Mouse (Mus musculus): ENCODE data around the gene Ampd2. TPM values are rescaled to one million over a fixed set of nuclear protein-coding genes. Genes with fewer than 3 reads are reported as not detected.

Gene Ampd2
- total RNA-seq, 2 experiments from 2014 or later, result 16.7 to 16.9 TPM

DNA sequence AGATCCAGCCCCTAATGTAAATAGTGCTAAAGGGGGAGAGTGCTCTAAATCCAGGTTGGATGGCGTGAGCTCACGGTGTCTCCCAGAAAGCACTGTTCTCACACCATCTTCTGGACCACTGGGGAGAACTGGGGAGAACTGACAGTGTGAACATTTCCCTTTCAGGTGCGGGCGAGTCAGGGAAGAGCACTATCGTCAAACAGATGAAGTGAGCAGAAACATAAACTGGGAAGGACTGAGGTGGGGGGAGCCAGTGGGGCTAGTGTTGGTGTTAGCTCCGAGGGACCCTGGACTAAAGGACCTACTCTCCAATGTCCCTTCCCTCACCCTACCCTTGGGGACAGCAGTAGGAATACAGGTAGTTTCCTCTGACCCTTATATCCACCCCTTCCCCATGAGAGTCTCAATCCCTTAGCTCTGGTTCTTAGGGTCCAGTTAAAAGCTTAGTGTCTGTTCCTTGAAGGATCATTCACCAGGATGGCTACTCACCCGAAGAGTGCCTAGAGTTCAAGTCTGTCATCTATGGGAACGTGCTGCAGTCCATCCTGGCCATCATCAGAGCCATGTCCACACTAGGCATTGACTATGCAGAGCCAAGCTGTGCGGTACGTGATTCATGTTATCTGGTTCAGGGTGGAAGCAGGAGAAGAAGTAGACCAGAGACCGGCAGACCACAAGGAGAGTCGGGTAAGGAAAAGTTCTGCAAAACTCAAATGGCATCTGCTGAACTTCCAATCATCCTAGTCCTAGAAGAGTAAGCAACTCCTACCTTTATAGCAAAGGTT lies 8.7 kb upstream of the Ampd2 start:
- DNase-seq, result no peak

DNA sequence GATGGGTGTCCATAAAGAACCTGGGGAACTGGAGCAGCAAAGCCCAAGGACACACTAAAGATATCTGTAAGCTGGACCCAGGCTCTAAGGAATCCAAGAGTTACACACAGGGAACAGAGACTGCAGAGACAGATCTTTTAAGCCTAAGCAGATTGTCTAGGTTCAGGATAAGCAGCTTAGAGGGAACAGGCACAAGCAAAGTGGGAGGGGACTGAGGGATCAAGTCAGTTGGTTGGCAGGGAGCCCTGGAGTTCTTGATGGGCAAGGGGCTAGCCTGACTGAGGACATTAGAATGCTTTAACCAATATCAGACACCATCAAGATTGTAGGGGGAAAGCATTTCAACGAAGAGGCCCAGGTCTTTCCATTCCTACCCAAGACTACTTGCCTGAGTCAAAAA lies 7.7 kb upstream of the Ampd2 start:
- DNase-seq, result no peak

DNA sequence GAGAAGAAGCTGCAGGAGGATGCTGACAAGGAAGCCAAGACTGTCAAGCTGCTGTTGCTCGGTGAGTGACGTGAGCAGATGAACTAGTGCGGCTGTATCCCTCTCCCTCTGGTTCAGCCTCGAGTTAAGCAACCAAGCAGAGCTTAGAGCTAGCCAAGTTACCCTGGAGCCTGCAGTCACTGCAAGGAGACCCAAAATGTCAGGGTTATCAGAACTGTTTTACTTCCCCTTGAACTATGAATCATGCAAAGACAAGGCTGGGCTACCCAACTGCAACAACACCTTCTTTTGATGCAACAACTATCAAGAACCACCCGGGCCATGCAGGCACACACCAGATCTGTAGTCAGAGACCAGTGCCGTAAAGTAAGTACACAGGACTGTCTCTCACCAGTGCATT lies 6.9 kb upstream of the Ampd2 start:
- no peak for DNase-seq

DNA sequence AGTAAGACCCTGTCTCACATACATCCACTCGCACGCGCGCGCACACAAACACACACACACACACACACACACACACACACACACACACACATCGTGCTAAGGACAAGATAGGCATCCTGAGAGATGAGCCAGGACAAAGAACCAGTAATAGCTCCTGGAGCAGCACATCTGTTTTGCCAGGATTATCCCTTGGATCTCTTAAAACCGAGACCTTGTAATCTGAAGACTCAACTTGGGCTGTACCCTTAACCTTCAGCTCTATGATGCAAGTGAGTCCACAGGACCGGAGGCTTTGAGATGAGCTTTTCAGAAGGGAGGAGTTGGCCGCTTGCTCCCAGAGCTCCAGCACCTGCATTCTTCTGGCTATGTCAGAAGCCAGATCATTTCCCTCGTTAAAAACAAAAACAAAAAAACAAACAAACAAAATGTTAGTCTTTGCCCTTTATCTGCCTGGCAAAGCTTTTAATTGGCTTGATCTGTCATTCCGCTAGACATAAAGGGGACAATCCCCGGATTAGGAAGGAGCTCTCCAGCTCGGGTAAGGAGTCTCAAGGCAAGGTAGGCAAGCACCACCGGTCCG lies 6.2 kb upstream of the Ampd2 start, which contains the start of gene Gnat2:
TSS of gene Gnat2 (plus strand) at position 254 of the 580 bp plus-strand sequence.
- DNase-seq, result no peak

DNA sequence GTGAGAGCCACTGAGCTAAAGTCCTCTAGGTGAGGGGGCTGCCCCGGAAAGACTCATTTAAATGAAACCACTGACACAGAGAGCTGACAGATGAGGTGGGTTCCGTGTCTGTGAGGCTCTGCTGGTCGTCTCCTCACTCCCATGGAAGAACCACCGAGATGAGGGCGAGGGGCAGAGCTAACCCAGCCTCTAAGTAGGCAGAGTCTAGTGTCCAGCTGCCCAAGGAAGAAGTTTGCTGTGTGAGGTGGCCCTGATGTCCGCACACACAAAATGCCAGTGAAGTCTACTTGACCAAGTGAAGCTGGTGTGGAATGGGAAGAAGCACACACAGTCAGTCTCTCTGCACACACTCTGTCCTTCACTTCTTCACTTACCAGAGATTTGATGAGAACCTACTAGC lies 5.6 kb upstream of the Ampd2 start:
- DNase-seq, result no peak

DNA sequence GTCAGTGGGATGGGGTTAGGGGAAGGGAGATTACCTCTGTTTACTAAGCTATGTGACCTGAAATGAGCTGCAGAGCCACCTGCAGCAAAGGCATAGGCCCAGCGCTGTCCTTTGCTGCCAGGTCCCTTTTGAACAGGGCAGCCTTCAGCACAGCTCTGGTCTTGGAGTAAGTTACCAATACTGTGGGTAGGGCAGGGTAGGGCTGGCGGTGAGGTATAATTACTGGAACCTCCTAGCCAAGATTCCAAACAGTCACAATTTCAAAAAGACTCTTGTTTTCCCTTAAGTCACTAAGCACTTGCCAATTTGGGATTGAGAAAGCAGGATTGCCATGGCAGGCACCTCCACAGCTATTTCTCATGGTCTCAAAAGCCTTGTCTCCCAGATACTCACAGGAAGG lies 4.1 kb upstream of the Ampd2 start:
- DNase-seq, result no peak

DNA sequence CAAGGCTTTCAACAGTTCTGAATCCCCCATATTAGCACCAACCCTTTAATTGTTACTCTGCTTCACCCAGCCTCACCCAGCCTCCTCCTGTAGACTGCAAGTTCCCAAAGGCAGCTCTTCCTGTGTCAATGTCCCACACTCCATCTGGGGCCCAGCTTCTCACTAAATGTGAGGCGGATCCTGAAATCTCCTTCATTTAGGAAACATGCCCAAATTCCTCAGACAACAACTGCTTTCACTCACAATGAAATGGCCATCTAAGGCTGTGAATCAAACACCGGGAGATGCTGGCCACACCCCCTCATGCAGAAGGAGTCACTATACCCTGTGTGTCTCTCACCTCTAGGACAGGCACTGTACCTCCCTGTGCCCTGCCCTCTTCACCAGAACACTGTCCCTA lies 3.5 kb upstream of the Ampd2 start:
- no peak for DNase-seq

DNA sequence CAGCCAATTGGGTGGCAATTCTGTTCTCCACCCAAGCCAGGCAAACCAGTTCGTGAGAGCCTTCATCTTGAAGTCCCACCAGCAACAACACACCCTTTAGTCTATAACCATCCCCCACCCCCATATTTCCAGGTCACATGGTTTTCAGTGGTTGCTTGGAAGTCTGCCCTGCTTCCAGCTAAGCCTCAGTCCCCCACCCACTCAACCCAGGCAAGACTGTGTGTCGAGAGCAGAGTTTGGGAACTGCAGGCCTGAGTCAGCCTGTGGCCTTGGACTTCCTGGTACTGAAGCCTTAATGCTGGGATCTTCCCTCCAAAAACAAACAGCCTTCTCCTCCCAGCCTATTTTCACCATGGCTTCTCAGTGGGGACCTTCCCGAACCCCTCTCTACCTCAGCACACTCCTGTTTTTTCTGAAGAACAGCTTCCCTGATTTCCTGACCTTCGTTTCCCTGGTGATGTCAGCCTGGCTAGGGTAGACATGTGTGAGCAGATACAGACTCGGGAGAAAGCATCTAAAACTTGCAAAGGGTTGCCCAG lies 2.5 kb upstream of the Ampd2 start:
- no peak for DNase-seq

DNA sequence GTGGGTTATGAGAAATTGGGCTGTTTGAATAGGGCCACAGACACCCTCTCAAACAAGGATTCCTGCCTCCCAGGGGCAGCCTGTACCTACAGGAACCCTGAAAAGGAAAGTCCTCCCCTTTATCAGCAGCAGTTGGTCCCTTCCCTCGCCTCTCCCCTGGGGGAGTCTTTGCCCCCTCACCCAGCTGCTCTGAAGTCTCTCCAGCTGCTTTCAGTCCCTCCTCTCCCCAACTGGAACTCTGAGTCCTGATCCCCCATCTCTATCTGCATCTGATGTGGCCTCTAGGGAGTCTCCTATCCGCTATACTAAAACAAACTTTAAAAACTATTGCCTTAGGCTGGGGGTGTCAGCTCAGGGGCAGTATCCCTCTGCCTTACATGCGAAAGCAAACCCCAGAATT lies 878 bp upstream of the Ampd2 start:
- no peak for DNase-seq

DNA sequence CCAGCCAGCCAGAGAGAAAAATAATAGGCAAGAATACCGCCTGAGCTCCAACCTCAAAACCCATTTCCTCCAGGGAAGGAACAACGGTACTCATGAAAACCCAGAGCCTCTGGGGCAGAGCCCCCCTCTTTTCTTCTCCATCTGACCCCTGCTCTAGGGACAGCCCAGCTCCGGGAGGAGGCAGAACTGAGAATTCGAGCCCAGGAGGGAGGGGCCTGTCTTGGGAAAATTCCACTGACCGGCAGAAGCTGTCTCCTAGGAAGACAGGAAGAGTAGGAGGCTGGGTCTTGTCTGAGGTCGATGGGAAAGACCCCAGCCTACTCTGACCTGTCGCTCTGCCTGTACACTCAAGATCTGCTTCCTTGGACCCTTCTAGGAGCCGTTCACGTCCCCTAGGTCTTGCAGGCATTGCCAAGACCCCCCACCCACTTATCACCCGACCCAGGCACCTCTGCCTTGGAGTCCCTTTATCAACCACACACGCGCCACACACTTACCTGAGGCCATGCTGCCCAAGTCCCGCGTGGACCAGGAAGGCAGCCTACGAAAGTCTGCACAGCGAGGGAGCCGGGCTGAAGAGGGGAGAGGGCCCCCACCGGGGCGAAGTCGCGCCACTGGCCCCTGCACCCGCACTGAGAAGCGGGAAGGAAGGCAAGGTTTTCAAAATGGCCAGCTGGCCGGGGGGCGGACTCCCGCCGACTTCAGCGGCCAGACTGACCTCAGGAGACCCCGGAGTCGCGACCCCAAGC lies 556 bp downstream of the Ampd2 start:
- DNase-seq, result peak; percentile 84

DNA sequence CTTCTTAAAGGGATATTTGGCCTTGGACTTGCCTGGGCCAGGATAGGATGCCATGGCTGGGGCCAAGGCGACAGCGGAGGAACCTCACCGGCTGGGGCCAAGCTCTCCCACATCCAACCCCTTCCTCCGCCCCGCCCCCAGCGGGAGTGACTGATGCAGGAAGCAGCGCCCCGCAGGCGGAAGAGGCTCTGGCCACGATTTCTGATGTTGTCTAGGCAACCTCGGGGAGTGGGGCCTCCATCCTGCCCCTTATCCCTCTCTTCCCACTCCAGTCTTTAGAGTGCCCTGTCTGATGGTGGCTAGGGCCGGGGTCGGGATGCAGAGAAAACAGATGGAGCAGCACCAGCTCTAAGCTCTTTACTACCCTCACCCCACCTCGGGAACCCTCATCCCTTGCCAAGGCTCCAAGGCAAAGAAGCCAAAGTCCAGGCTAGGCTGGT lies 1.1 kb downstream of the Ampd2 start:
- DNase-seq, result peak; percentile 95

DNA sequence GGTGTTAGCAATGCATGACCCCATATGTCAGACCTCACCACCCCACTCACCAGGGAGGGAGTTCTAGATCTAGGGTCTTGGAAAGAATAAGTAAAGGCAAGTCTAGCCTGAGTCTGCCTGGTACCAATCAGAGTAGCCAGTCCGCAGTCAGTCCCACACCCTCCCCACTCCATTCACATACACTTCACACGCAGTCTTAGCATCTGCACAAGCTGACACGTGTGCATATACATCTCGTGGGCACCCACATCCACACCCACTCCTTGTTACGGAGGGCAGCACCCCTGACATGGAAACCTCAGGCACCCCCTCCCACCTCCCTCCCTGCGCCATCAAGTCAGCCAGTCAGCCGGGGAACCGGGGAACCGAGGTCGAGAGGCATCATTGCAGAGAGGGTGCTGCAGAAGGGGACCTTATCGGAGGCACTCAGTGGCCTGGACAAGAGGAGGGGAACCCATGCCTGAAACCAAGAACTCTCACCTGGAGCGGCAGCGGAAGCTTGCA lies 1.6 kb downstream of the Ampd2 start:
- DNase-seq, result no peak

DNA sequence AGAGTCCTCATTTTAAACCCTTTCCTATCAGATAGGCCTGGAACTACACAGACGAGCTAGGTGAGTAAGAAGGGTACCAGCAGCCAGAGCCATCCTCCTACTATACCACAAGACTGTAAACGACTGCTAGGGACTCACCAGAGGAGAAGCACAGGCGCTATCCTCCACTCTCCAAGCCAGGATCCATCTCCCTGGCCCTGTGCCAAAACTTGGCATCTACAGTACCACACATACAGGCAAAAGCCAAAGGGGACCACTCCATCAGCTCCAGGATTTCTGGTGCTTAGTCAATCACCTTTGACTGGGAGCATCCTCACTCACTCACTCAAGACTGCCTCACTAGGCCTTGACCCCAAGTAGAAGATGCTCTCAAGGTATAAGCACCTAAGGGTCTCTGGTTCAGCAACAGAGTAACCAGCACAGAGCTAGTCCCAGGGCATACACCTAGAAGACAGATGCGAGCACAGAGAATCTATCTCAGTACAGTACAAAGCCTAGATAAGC lies 2.5 kb downstream of the Ampd2 start:
- no peak for DNase-seq

DNA sequence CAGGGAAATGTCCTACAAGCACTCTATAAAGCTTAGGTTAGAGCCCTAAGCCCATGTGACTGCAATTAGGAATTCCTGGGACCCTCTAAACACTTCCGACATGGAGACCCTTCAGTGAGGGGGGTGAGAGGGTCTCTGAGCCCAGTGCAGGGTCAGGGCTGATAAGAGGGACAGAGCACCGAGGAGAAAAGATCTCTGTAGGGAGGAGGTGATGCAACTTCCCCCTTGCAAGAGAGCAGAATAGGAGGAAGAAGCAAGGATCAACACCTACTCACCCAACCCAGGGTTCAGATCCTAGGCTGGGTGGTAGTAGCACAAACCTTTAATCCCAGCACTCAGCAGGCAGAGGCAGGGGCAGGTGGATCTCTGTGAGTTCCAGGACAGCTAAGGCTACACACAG lies 3.3 kb downstream of the Ampd2 start:
- DNase-seq, result no peak

DNA sequence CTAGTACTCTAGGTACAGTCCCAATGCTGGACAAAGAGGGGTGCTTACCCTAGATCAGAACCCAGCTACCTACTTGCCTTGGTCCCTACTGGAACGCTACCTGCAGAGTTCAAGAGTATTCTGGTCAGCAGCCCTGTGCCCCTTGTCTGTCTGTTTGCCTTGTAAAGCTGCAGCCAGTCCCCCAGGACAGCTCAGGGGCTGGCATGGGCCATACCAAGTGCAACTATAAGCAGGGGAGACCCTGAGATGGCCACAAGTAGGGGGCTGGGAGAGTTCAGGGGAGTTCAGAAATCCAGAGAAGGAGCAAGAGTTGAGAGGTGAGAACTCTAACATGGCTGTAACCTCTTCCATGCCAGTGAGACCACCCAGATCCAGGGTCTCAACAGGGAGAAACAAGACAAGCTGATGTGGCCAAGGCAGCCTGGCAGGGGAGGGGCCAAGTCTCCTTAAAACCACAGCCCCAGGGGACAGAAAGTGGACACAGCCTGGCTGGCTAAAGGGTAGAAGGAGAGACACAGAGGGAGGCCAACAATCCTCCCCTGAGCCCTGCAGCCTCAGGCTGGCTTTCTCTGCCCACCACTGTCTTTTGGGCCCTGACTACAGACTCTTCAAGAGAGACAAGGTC lies 4.1 kb downstream of the Ampd2 start:
- no peak for DNase-seq

DNA sequence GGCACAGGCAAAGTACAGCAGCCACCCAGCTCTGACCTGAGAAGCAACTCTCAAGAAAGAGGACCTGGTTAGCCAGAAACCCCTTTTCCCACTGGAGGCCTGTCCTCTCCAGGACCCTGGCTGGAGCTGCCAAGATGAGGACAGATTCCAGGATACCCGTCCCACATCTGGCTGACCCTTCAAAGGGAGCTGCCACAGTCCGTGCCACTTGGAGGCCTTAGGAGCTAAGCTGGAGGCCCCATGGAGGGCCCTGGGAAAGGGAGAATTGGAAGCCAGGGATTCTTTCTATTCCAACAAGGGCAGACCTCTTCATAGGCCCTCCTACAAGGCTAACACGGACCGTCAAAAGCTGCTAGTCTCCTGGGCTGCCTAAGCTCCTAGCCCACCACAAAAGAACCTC lies 4.8 kb downstream of the Ampd2 start:
- no peak for DNase-seq

DNA sequence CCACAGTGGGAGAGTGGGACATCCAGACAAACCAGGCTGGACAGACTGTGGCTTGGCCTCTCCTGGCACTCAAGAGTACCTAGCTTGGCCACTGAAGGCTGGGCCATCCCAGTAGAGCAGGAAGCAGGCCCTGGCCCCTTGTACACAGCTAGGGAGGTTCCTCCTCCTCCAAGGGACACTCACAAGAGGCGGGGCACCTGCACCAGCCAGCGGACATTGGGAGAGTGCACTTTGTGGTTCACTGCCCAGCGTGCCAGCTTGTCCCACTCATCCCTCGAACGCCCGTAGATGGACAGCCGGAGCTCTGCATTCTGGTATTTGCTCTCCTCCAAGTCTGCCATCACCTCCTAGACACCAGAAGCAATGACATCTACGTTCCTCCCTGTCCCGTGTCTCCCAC lies 9.6 kb downstream of the Ampd2 start:
- DNase-seq, result no peak

DNA sequence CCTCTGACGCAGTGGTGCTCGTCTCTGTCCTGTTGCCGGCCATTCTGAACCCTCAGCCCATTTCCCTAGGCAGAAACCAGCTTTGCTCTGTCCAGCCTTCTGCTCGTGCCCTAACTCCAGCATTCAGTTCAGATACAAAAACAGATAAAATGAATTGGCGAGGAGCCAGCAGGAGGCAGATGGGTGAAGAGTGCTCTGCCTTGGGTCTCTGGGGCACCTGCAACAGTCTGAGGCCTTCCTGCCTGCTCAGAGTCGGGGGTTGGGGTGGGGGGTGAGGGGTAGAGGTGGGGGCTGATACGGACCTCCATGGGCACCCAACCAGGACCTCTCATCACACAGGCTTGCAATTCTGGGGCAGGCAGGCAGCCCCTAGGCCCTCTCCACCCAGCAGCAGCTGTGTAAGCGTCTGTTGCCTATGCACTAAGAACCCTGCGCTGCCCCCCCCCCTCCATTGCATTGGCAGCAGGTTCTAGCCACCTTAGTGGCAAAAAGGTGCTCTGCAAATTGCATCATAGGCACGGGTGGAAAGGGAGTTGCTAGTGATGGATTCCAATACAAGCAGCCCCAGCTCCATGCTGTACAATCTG lies 13.4 kb downstream of the Ampd2 start:
- no peak for DNase-seq

DNA sequence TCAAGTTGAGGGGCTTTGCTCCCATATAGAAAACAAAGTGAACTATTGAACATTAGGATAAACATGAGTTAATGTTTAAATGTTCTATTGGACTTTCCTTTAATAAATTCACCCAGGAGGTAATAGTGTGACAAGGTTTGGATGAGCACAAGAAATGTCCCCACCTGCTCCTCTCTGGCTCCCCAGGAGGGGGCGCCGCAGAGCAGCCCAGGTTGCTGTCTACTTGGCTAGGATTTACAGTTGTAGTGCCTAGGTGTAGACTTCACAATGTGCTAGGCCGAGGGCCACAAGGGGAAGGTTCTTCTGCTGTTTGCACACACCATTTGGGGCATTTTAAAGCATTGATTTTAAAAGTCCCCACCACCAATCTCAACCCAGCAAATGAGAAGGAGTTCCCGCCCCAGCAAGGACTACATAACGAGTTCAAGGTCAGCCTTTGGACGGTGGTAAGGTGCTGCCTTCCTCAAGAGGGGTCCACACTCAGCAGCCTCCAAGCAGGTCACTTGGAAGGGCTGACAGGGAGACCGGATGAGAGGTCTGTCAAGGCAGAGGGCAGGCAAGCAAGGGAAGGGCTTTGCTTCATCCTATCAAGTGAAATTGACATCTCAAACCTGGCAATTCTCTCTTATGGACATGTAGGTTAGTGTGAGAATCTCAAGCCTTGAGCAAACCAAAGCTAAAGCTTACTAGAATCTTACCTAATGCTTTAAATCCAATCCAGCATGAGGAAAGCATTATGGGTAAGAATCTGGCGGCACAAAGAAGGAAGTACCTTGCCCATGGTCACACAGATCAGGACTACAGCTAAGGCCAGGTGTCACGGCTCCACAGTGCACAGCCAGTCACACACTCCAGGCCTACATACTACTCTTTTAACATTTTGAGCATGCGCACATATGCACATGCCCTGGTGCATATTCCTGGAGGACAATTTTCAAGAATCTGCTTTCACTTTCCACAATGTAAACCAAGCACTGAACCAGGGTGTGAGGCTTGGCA lies 15.9 kb downstream of the Ampd2 start:
- DNase-seq, result peak; percentile 84

DNA sequence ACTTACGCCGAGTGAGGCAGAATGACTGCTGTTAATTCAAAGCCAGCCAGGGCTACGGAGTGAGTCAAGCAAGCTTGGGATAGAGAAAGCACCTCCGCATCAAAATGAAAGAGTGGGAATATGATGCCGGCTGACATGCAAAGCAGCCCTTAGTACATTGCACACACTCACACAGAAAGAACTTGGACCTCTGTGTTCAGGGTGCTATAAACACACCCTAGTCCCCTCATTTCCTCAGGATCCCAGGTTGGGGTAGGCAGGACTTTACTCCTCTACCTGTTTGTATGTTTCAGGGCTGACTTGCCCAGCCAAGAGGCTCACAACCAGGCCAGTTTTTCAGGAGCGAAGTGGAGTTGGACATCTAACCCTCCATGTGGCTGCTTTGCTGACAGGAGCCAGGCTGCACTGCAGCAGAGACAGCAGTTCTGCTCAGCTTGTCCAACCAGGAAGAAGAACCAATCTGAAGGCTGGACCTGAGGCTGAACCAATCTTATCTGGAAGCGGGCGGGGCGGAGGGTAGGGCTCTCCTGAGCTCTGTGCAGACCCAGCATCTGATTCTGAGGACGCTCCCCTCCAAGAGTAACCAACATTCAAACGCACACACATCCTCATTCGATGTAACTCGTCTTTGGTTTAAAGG lies 17.1 kb downstream of the Ampd2 start:
- DNase-seq, result peak; percentile 45
